Mouse (Mus musculus) C2C12 (cell line): ENCODE results near the gene Slc46a3.

Source experiments
- CTCF ChIP-seq: IDR thresholded peaks from one replicate; pipeline ENCODE4 v1.5.1; 2011; ENCODE audit not compliant: control insufficient read depth, insufficient read depth, insufficient read length
- USF1 ChIP-seq: IDR thresholded peaks from one replicate; pipeline ENCODE4 v1.6.1; 2011; ENCODE audit warnings: low read depth, mild to moderate bottlenecking, control low read depth, moderate library complexity

GRCm38 (mm10) chr5:147910807-147911509 lies 16.3 kb upstream of the Slc46a3 start:
- no peak for TF ChIP-seq CTCF
- no peak for TF ChIP-seq USF1
